Mouse (Mus musculus) liver, postnatal 0 days (tissue): ENCODE results near the gene Dhdh. TPM values are rescaled to one million over a fixed set of nuclear protein-coding genes. Genes with fewer than 3 reads are reported as not detected.
"Not testable (repeated sequence)": the region's sequence is repeated elsewhere in the genome, so short reads cannot be mapped to it uniquely, and the experiment has no call there.

Experiments used
- ATAC-seq: fragments of 200-750 bp; cut with Nextera tagmentation; 2 replicates; pipeline ENCODE4 v1.8.0; 2017; ENCODE audit warnings: mild to moderate bottlenecking, moderate library complexity
- DNase-seq: peaks from one replicate; pipeline ENCODE4 v3.0.0-alpha.2; 2016
- H3K27ac ChIP-seq: fragments of 300-500 bp; sonication (generic); 2 replicates; pipeline ENCODE4 v1.5.1; 2014; ENCODE audit warnings: antibody characterized with exemption, moderate library complexity, mild to moderate bottlenecking, low read depth
- H3K27me3 ChIP-seq: fragments of 300-500 bp; sonication (generic); 2 replicates; pipeline ENCODE4 v1.6.1; 2014; ENCODE audit warnings: low read length, control low read depth, mixed read lengths; ENCODE audit not compliant: insufficient read depth
- H3K36me3 ChIP-seq: fragments of 300-500 bp; sonication (generic); replicated peaks from 2 replicates; pipeline ENCODE4 v1.6.1; 2014; ENCODE audit warnings: mild to moderate bottlenecking, control low read depth, low read length, moderate library complexity, mixed read lengths; ENCODE audit not compliant: insufficient read depth
- H3K4me1 ChIP-seq: fragments of 300-500 bp; sonication (generic); 2 replicates; pipeline ENCODE4 v1.6.1; 2014; ENCODE audit warnings: antibody characterized with exemption, mild to moderate bottlenecking, control low read depth; ENCODE audit not compliant: insufficient read depth
- H3K4me2 ChIP-seq: fragments of 300-500 bp; sonication (generic); 2 replicates; pipeline ENCODE4 v1.6.1; 2014; ENCODE audit warnings: low read depth, mild to moderate bottlenecking, low read length, moderate library complexity, mixed read lengths
- H3K4me3 ChIP-seq: fragments of 300-500 bp; sonication (generic); 2 replicates; pipeline ENCODE4 v1.5.1; 2014; ENCODE audit warnings: low read depth, low read length
- H3K9ac ChIP-seq: fragments of 300-500 bp; sonication (generic); replicated peaks from 2 replicates; pipeline ENCODE4 v1.6.1; 2014; ENCODE audit warnings: mild to moderate bottlenecking, moderate library complexity
- H3K9me3 ChIP-seq: fragments of 300-500 bp; sonication (generic); 2 replicates; pipeline ENCODE4 v1.6.1; 2016; ENCODE audit warnings: mild to moderate bottlenecking, control low read depth, low read length, mixed read lengths
- CTCF ChIP-seq: sonication (generic); IDR thresholded peaks from 2 replicates; pipeline ENCODE4 v1.5.1; 2016; ENCODE audit warnings: antibody characterized with exemption, low read depth
- EP300 ChIP-seq: IDR thresholded peaks from 2 replicates; pipeline ENCODE4 v1.6.1; 2016; ENCODE audit warnings: antibody characterized with exemption, low read depth, mild to moderate bottlenecking
- WGBS: fragments of 180-500 bp; shearing (Covaris S2); extraction: QIAGEN DNeasy Blood & Tissue Kit; methylation state at CpG from one replicate; pipeline ENCODE4 v1.1.7; 2014; ENCODE audit not compliant: insufficient replicate concordance; 5-methylcytosine and 5-hydroxymethylcytosine counted together
- polyA plus RNA-seq: library from polyadenylated mRNA; unstranded; fragments of >200 nt; fragmentation: Nextera tagmentation; extraction: Ambion mirVana; gene quantifications from 2 replicates; pipeline ENCODE4 v1.2.1, GENCODE M21; 2015

Gene Dhdh
- polyA plus RNA-seq, 1 experiment from 2014 or later = 9.5 TPM

DNA sequence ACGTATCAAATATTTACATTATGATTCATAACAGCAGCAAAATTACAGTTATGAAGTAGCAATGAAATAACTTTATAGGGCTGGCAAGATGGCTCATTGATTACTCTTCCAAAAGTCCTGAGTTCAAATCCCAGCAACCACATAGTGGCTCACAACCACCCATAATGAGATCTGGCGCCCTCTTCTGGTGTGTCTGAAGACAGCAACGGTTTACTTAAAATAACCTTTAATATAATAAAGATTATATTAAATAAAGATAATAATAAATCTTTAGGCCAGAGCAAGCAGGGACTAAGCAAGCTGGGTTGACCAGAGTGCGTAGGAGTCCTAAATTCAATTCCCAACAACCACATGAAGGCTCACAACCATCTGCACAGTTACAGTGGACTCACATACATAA is 25.7 kb downstream of the Dhdh start:
- not testable (repeated sequence) for H3K4me2 ChIP-seq, H3K4me3 ChIP-seq, H3K9me3 ChIP-seq, H3K27ac ChIP-seq, DNase-seq, H3K27me3 ChIP-seq, ATAC-seq, H3K9ac ChIP-seq
- WGBS = 73% methylated on average over 4 of the region's 4 CpGs
- peaks cover 37% of the 10 kb centered on the region for H3K36me3 ChIP-seq
- peaks cover 37% of the 10 kb centered on the region for H3K4me1 ChIP-seq
- TF ChIP-seq CTCF = peak; percentile 29

DNA sequence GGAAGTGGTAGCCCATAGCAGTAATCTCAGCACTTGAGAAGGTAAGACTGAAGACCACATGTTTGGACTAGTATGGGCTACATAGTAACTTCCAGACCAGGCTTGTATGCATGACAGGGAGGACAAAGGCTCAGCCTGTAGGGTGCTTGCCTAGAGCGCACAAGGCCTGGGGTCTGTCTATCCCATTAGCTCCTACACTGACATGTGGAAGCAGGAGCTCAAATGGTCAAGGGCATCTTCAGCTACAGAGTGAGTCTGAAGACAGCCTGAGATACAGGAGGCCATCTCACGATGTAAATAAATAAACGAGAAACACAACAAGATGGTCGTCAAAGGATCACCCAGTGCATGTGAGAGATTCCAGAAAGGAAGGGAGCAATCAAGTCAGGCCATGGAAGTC is 26.3 kb downstream of the Dhdh start:
- DNase-seq (no peak), ATAC-seq (no peak)
- no peak overlapping the region; the same call in 1 of the 2 replicates for H3K27ac ChIP-seq
- H3K9ac ChIP-seq = no peak overlapping the region
- peaks cover 42% of the 10 kb centered on the region for H3K4me1 ChIP-seq
- peaks cover 42% of the 10 kb centered on the region for H3K36me3 ChIP-seq
- TF ChIP-seq EP300 = no peak
- TF ChIP-seq CTCF = no peak
- no peaks in the 10 kb centered on the region for H3K9me3 ChIP-seq
- H3K4me3 ChIP-seq = no peak overlapping the region
- H3K4me2 ChIP-seq = no peak overlapping the region
- H3K27me3 ChIP-seq = no peaks in the 10 kb centered on the region
- WGBS = 80% methylated on average over 4 of the region's 4 CpGs

DNA sequence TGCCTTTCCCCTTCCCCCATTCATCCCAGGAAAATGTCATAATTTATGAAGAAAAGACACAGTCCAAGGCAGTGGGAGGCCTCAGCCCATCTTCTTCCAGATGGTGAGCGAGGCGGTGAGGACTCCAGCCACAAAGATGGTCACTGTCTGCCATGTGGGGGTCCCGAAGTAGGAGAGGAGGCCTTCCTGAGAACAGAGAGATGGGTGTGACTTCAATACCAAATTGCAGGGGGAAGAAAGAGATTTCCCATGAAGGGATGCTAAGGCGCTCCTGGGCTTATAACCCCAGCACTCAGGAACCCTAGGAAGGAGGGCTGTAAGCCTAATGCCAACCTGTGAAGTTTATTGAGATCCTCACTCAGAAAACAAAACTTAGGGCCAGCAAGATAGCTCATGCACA is 26.8 kb downstream of the Dhdh start:
- Histone ChIP-seq H3K36me3 (peaks cover 45% of the 10 kb centered on the region), H3K4me1 (peaks cover 41% of the 10 kb centered on the region), H3K9me3 (no peaks in the 10 kb centered on the region)

DNA sequence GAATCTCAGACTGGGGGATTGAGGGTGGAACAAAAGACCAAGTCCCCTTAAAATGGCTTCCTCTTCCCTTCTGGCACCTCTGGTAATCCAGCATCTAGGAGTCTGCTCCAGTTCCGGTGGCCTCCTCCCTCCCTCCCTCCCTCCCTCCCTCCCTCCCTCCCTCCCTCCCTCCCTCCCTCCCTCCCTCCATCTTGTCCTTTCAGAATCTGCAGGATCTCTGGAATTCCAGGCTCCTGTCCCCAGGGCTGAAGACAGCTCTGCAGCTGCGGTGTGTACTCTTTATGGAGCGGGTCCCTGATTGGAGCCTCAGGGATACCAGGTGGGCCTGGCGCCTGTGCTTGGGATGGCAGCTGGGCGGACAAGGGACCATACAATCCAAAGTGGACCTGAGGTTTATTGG is 27.3 kb downstream of the Dhdh start:
- DNase-seq = no peak
- TF ChIP-seq EP300 (no peak), CTCF (no peak)
- Histone ChIP-seq H3K27me3 (no peaks in the 10 kb centered on the region), H3K9me3 (no peaks in the 10 kb centered on the region), H3K4me1 (peaks cover 43% of the 10 kb centered on the region), H3K36me3 (peaks cover 45% of the 10 kb centered on the region), H3K9ac (peak overlapping the region; percentile 68), H3K4me3 (peak overlapping the region; percentile 68; the same call in 1 of the 2 replicates), H3K27ac (peak overlapping the region; percentile 98), H3K4me2 (peak overlapping the region; percentile 79)
- 67% methylated on average over 5 of the region's 5 CpGs for WGBS
- peak; percentile 3; the same call in 1 of the 2 replicates for ATAC-seq

More for the DNA sequence above, 26.8 kb downstream of the Dhdh start:
- TF ChIP-seq CTCF (no peak), EP300 (no peak)
- peak overlapping the region; percentile 54 for H3K4me2 ChIP-seq
- WGBS = 93% methylated on average over 4 of the region's 4 CpGs
- peak overlapping the region; percentile 98 for H3K27ac ChIP-seq
- no peak for ATAC-seq
- H3K27me3 ChIP-seq = no peaks in the 10 kb centered on the region
- no peak for DNase-seq
- 0 out of 2 replicates have a peak overlapping the region, but pooled peaks have one; percentile 33 for H3K9ac ChIP-seq
- no peak overlapping the region for H3K4me3 ChIP-seq

DNA sequence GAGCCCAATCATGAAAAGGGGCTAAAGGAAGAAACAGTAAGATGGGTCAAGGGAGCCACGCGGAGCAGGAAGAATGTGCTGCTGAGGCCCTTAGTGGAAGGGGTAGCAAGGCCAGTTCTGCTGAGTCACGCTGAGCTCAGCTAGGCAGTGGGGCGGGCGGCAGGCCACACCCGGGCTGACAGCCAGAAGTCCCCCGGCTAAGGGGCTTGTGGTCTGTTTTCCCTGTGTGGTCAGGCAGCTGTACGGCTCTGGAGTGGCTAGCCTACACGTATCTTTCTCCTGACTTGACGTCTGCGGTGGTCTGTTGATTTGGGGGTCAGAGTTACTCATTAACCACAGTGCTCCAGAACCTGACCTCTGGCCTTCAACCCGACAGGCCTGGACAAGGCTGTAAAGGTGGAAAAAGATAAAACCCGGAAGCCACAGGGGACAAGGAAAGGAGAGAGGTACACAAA is 27.7 kb downstream of the Dhdh start:
- Histone ChIP-seq H3K27ac (peak overlapping the region; percentile 98), H3K36me3 (peaks cover 45% of the 10 kb centered on the region), H3K9me3 (no peaks in the 10 kb centered on the region), H3K4me3 (peak overlapping the region; percentile 68), H3K4me2 (peak overlapping the region; percentile 79), H3K4me1 (peaks cover 39% of the 10 kb centered on the region), H3K27me3 (no peaks in the 10 kb centered on the region), H3K9ac (peak overlapping the region; percentile 68)
- WGBS = 1% methylated on average over 13 of the region's 13 CpGs
- ATAC-seq = peak; percentile 52
- TF ChIP-seq EP300 (peak; percentile 71), CTCF (no peak)
- DNase-seq = peak; percentile 88

DNA sequence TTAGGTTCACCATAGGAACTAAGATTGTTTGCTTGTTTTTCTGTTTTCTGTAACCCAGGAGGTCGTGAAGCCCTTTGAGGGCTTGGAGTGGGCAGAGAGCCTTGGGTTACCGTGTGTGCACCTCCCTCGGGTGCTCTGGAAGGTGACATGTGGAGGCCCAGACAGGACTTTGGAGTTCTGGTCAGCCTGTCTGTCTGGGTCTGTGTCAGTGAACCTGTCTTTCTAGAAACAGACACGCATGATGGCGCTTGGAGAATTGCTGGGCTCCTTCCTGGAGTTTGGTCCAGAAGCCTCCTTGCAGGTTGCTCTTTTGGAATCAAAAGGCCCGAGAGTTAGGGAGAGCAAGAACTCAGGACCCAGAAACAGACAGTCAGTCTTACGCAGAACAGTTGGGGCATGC is 28.2 kb downstream of the Dhdh start:
- Histone ChIP-seq H3K27ac (peak overlapping the region; percentile 98), H3K9me3 (no peaks in the 10 kb centered on the region), H3K4me1 (peaks cover 34% of the 10 kb centered on the region), H3K36me3 (peaks cover 47% of the 10 kb centered on the region), H3K4me3 (peak overlapping the region; percentile 68), H3K4me2 (peak overlapping the region; percentile 79), H3K9ac (peak overlapping the region; percentile 68), H3K27me3 (no peaks in the 10 kb centered on the region)
- TF ChIP-seq EP300 (no peak), CTCF (no peak)
- DNase-seq (no peak), ATAC-seq (no peak)
- 42% methylated on average over 7 of the region's 7 CpGs for WGBS
